Mouse (Mus musculus): ENCODE data around the gene Pik3ap1.
A peak's percentile ranks its signal among the peaks of the same experiment; 100 is the strongest.
"Not testable (repeated sequence)": the region's sequence is repeated elsewhere in the genome, so short reads cannot be mapped to it uniquely, and the experiment has no call there.

Gene Pik3ap1

GRCm38 (mm10) chr19:41384922-41385508, at the start of gene Pik3ap1:
Gene Pik3ap1 (minus strand): TSS chr19:41385102.
- DNase-seq = peak; percentile 24

GRCm38 (mm10) chr19:41431512-41432164, 46.7 kb upstream of the Pik3ap1 start:
- not testable (repeated sequence) for DNase-seq

- DNase-seq = not testable (repeated sequence)
Measured at GRCm38 (mm10) chr19:41425927-41426772, 41.2 kb upstream of the Pik3ap1 start.

GRCm38 (mm10) chr19:41421264-41421663, 36.4 kb upstream of the Pik3ap1 start:
- DNase-seq = no peak

GRCm38 (mm10) chr19:41418786-41419185, 33.9 kb upstream of the Pik3ap1 start:
- DNase-seq = no peak

GRCm38 (mm10) chr19:41417995-41418394, 33.1 kb upstream of the Pik3ap1 start:
- no peak for DNase-seq

GRCm38 (mm10) chr19:41416201-41416600, 31.3 kb upstream of the Pik3ap1 start:
- no peak for DNase-seq

- no peak for DNase-seq
Measured at GRCm38 (mm10) chr19:41402603-41403002, 17.7 kb upstream of the Pik3ap1 start.

GRCm38 (mm10) chr19:41390856-41391255, 6.0 kb upstream of the Pik3ap1 start:
- DNase-seq = no peak

GRCm38 (mm10) chr19:41389351-41389750, 4.4 kb upstream of the Pik3ap1 start:
- no peak for DNase-seq

GRCm38 (mm10) chr19:41388242-41388641, 3.3 kb upstream of the Pik3ap1 start:
- no peak for DNase-seq

- no peak for DNase-seq
Measured at GRCm38 (mm10) chr19:41387262-41387661, 2.4 kb upstream of the Pik3ap1 start.

GRCm38 (mm10) chr19:41384406-41384851, 473 bp downstream of the Pik3ap1 start:
- no peak for DNase-seq

- DNase-seq = no peak
Measured at GRCm38 (mm10) chr19:41382391-41382978, 2.4 kb downstream of the Pik3ap1 start.

- no peak for DNase-seq
Measured at GRCm38 (mm10) chr19:41381581-41382239, 3.2 kb downstream of the Pik3ap1 start.

- DNase-seq = no peak
Measured at GRCm38 (mm10) chr19:41379195-41379594, 5.7 kb downstream of the Pik3ap1 start.

- no peak for DNase-seq
Measured at GRCm38 (mm10) chr19:41375791-41376190, 9.1 kb downstream of the Pik3ap1 start.

GRCm38 (mm10) chr19:41375096-41375495, 9.8 kb downstream of the Pik3ap1 start:
- DNase-seq = no peak

GRCm38 (mm10) chr19:41374658-41375057, 10.2 kb downstream of the Pik3ap1 start:
- DNase-seq = no peak

GRCm38 (mm10) chr19:41372322-41372721, 12.6 kb downstream of the Pik3ap1 start:
- no peak for DNase-seq

GRCm38 (mm10) chr19:41371373-41371772, 13.5 kb downstream of the Pik3ap1 start:
- no peak for DNase-seq

- no peak for DNase-seq
Measured at GRCm38 (mm10) chr19:41369557-41370460, 15.1 kb downstream of the Pik3ap1 start.

Data from right cerebral cortex, postnatal 25 days (tissue).